ENCODE assay signal across 8 mouse cellular contexts in genomic region chr17:22818199-22818595, GRCm38 (mm10). TPM values are rescaled to one million over a fixed set of nuclear protein-coding genes. Genes with fewer than 3 reads are reported as not detected.
A peak's percentile ranks its signal among the peaks of the same experiment; 100 is the strongest.
DNase-seq lines count a peak whose midpoint lies in the region; ATAC-seq and TF ChIP-seq lines count a peak whose summit lies in the region.

No protein-coding gene starts in this region.

- TF ChIP-seq EP300 in heart, postnatal 0 days (IDR thresholded peaks at IDR 0.05; ENCODE audit: low read depth) = no peak

- intact Hi-C loops in heart, postnatal 14 days (cut with DNase I) = no loop called here

- no peak for TF ChIP-seq CTCF in heart, postnatal 0 days (IDR thresholded peaks at IDR 0.05; ENCODE audit: low read depth)
- no peak for TF ChIP-seq CTCF in midbrain, postnatal 0 days (IDR thresholded peaks at IDR 0.05)

- no peaks in the 10 kb centered on the region for H3K27me3 ChIP-seq in heart, postnatal 0 days (ENCODE audit: control insufficient read depth, insufficient read depth, low read length)
- H3K27me3 ChIP-seq in embryonic facial prominence, embryonic 12.5 days = no peaks in the 10 kb centered on the region
- no peaks in the 10 kb centered on the region for H3K27me3 ChIP-seq in intestine, embryonic 15.5 days (replicated peaks)
- no peaks in the 10 kb centered on the region for H3K27me3 ChIP-seq in midbrain, postnatal 0 days (ENCODE audit: insufficient read depth, low read length)

- no peaks in the 10 kb centered on the region for H3K4me1 ChIP-seq in heart, postnatal 0 days (ENCODE audit: control insufficient read depth, insufficient read depth)
- peaks cover 5% of the 10 kb centered on the region; the same call in 1 of the 2 replicates for H3K4me1 ChIP-seq in embryonic facial prominence, embryonic 12.5 days
- no peaks in the 10 kb centered on the region for H3K4me1 ChIP-seq in intestine, embryonic 15.5 days (replicated peaks)
- H3K4me1 ChIP-seq in midbrain, postnatal 0 days (ENCODE audit: insufficient read depth, low read length) = no peaks in the 10 kb centered on the region

- H3K4me3 ChIP-seq in heart, postnatal 0 days (ENCODE audit: low read depth, low read length) = peak overlapping the region; percentile 79
- peak overlapping the region; percentile 71 for H3K4me3 ChIP-seq in embryonic facial prominence, embryonic 12.5 days
- peak overlapping the region; percentile 65 for H3K4me3 ChIP-seq in intestine, embryonic 15.5 days (replicated peaks)
- H3K4me3 ChIP-seq in midbrain, postnatal 0 days (ENCODE audit: low read depth, low read length) = peak overlapping the region; percentile 66

- 70% methylated on average over 3 of the region's 3 CpGs for WGBS in heart, postnatal 0 days
- WGBS in embryonic facial prominence, embryonic 12.5 days = 71% methylated on average over 3 of the region's 3 CpGs
- 66% methylated on average over 3 of the region's 3 CpGs for WGBS in intestine, embryonic 15.5 days
- WGBS in midbrain, postnatal 0 days = 51% methylated on average over 3 of the region's 3 CpGs

- no peaks in the 10 kb centered on the region; the same call in 1 of the 2 replicates for H3K36me3 ChIP-seq in heart, postnatal 0 days (replicated peaks; ENCODE audit: control insufficient read depth, insufficient read depth, low read length)
- H3K36me3 ChIP-seq in embryonic facial prominence, embryonic 12.5 days = 0 out of 2 replicates have a peak, but pooled peaks cover 8% of the 10 kb centered on the region
- H3K36me3 ChIP-seq in intestine, embryonic 15.5 days = 0 out of 2 replicates have a peak, but pooled peaks cover 5% of the 10 kb centered on the region
- H3K36me3 ChIP-seq in midbrain, postnatal 0 days (ENCODE audit: insufficient read depth, low read length) = no peaks in the 10 kb centered on the region

- H3K9ac ChIP-seq in heart, postnatal 0 days (replicated peaks; ENCODE audit: low read depth, low read length) = peak overlapping the region; percentile 82
- H3K9ac ChIP-seq in embryonic facial prominence, embryonic 12.5 days = no peak overlapping the region; the same call in 1 of the 2 replicates
- H3K9ac ChIP-seq in intestine, embryonic 15.5 days = no peak overlapping the region
- peak overlapping the region; percentile 73 for H3K9ac ChIP-seq in midbrain, postnatal 0 days (replicated peaks; ENCODE audit: low read length, poor library complexity, severe bottlenecking)

- DNase-seq in heart, postnatal 0 days (ENCODE audit: low spot score) = no peak
- no peak for DNase-seq in heart, postnatal 14 days
- DNase-seq in midbrain, postnatal 0 days (ENCODE audit: low spot score) = no peak
- DNase-seq in thymus, postnatal 36 days = no peak
- no peak for DNase-seq in left cerebral cortex, adult 8-10 months (ENCODE audit: low spot score in 2 of 2)
- DNase-seq in adrenal gland, postnatal 4 days (ENCODE audit: low spot score in 2 of 2) = no peak

- ATAC-seq in heart, postnatal 0 days (ENCODE audit: insufficient read depth, low read depth) = no peak
- no peak for ATAC-seq in embryonic facial prominence, embryonic 12.5 days (ENCODE audit: insufficient number of reproducible peaks, insufficient read depth, low FRiP score, low TSS enrichment)
- no peak for ATAC-seq in intestine, embryonic 15.5 days
- peak; percentile 36; the same call in 1 of the 2 replicates for ATAC-seq in midbrain, postnatal 0 days (ENCODE audit: low FRiP score)

- peak overlapping the region; percentile 66 for H3K4me2 ChIP-seq in heart, postnatal 0 days (ENCODE audit: low read depth, low read length)
- H3K4me2 ChIP-seq in embryonic facial prominence, embryonic 12.5 days (replicated peaks) = peak overlapping the region; percentile 43
- peak overlapping the region; percentile 52 for H3K4me2 ChIP-seq in intestine, embryonic 15.5 days (replicated peaks)
- H3K4me2 ChIP-seq in midbrain, postnatal 0 days (ENCODE audit: low read depth, low read length, poor library complexity, severe bottlenecking) = peak overlapping the region; percentile 45

- no peaks in the 10 kb centered on the region for H3K9me3 ChIP-seq in heart, postnatal 0 days (replicated peaks; ENCODE audit: control insufficient read depth, low read length)
- H3K9me3 ChIP-seq in embryonic facial prominence, embryonic 12.5 days = no peaks in the 10 kb centered on the region
- H3K9me3 ChIP-seq in intestine, embryonic 15.5 days = no peaks in the 10 kb centered on the region
- no peaks in the 10 kb centered on the region for H3K9me3 ChIP-seq in midbrain, postnatal 0 days (ENCODE audit: low read length)

- 0 out of 2 replicates have a peak overlapping the region, but pooled peaks have one; percentile 80 for H3K27ac ChIP-seq in heart, postnatal 0 days (ENCODE audit: low read depth)
- no peak overlapping the region for H3K27ac ChIP-seq in embryonic facial prominence, embryonic 12.5 days
- H3K27ac ChIP-seq in intestine, embryonic 15.5 days = no peak overlapping the region
- H3K27ac ChIP-seq in midbrain, postnatal 0 days (ENCODE audit: low read depth, low read length) = peak overlapping the region; percentile 80; the same call in 1 of the 2 replicates

RNA-seq across cellular contexts. Expression of gene Zfp945, which starts 48.7 kb away (rescaled TPM):
- total RNA-seq in heart, postnatal 0 days (2014; rRNA removed; ENCODE audit: low replicate concordance) = 13.8 and 15.6 TPM in 2 replicates
- polyA plus RNA-seq in heart, postnatal 0 days (2015; fragmentation: Nextera tagmentation; extraction: Ambion mirVana) = 14.8 and 14.9 TPM in 2 replicates
- 1 to 10 TPM; 6.8 to 8.6 TPM for total RNA-seq in heart, postnatal 14 days (2021)
- polyA plus RNA-seq in embryonic facial prominence, embryonic 12.5 days (2016; fragmentation: Nextera tagmentation; extraction: Ambion mirVana) = 27.6 and 29.2 TPM in 2 replicates
- 14.0 and 15.0 TPM in 2 replicates for polyA plus RNA-seq in intestine, embryonic 15.5 days (2015; fragmentation: Nextera tagmentation; extraction: Ambion mirVana)
- total RNA-seq in midbrain, postnatal 0 days (2014; rRNA removed) = 16.0 and 18.5 TPM in 2 replicates
- polyA plus RNA-seq in midbrain, postnatal 0 days (2015; fragmentation: Nextera tagmentation; extraction: Ambion mirVana) = 13.9 and 14.4 TPM in 2 replicates
- total RNA-seq in left cerebral cortex, adult 8-10 months (2022) = 10 to 100 TPM; 13.6 to 16.7 (median 15.5) TPM
- total RNA-seq in adrenal gland, postnatal 4 days (2021) = 10 to 100 TPM; 33.8 to 35.5 TPM

Comparison
In these comparisons a context has a peak if more than half of its experiments do, and no peak if none do; other contexts are left out.
1. H3K27ac ChIP-seq: peak in heart, postnatal 0 days (single experiment) and midbrain, postnatal 0 days (single experiment); none in embryonic facial prominence, embryonic 12.5 days (single experiment) and intestine, embryonic 15.5 days (single experiment).
2. H3K9ac ChIP-seq: peak in heart, postnatal 0 days (single experiment) and midbrain, postnatal 0 days (single experiment); none in embryonic facial prominence, embryonic 12.5 days (single experiment) and intestine, embryonic 15.5 days (single experiment).
3. Peak in every context shown above with its lines, with median percentiles within 50 percentile points of each other: H3K4me2 ChIP-seq and H3K4me3 ChIP-seq.